Mouse (Mus musculus): ENCODE data around the gene Notch1.

GRCm38 (mm10) chr2:26500599-26501370 lies 15.7 kb downstream of the Notch1 start:
- TF ChIP-seq CTCF (IDR thresholded peaks at IDR 0.05; ENCODE audit: low read depth) (no peak), EP300 (IDR thresholded peaks at IDR 0.05; ENCODE audit: low read depth) (no peak)

Data from liver, postnatal 0 days (tissue).